Mouse (Mus musculus) heart, embryonic 11.5 days (tissue): ENCODE measurements at regions not wholly inside any gene's neighbourhood (a gene's known extent, or its start where the extent isn't known, plus 50 kb on each side); places are given as distances from the start of the nearest gene placed in this dataset.

Source experiments
- ATAC-seq: fragments of 200-750 bp; cut with Nextera tagmentation; replicated peaks from 2 replicates; pipeline ENCODE4 v1.8.0; 2017; ENCODE audit warnings: moderate library complexity; ENCODE audit not compliant: insufficient number of reproducible peaks, low FRiP score, low TSS enrichment
- H3K27ac ChIP-seq: fragments of 300-500 bp; sonication (generic); 2 replicates; pipeline ENCODE4 v1.5.1; 2014; ENCODE audit warnings: mild to moderate bottlenecking, low read depth, low read length
- H3K27me3 ChIP-seq: fragments of 300-500 bp; sonication (generic); 2 replicates; pipeline ENCODE4 v1.6.1; 2014; ENCODE audit warnings: mild to moderate bottlenecking, low read length, mixed read lengths; ENCODE audit not compliant: control insufficient read depth, insufficient read depth
- H3K36me3 ChIP-seq: fragments of 300-500 bp; sonication (generic); 2 replicates; pipeline ENCODE4 v1.6.1; 2014; ENCODE audit warnings: mild to moderate bottlenecking, low read length, moderate library complexity, mixed read lengths; ENCODE audit not compliant: control insufficient read depth, insufficient read depth
- H3K4me1 ChIP-seq: fragments of 300-500 bp; sonication (generic); 2 replicates; pipeline ENCODE4 v1.6.1; 2014; ENCODE audit warnings: low read length; ENCODE audit not compliant: control insufficient read depth, insufficient read depth
- H3K4me2 ChIP-seq: fragments of 300-500 bp; sonication (generic); 2 replicates; pipeline ENCODE4 v1.6.1; 2014; ENCODE audit warnings: mild to moderate bottlenecking, moderate library complexity
- H3K4me3 ChIP-seq: fragments of 300-500 bp; sonication (generic); 2 replicates; pipeline ENCODE4 v1.5.1; 2014; ENCODE audit warnings: low read depth, low read length
- H3K9ac ChIP-seq: fragments of 300-500 bp; sonication (generic); 2 replicates; pipeline ENCODE4 v1.6.1; 2014; ENCODE audit warnings: mild to moderate bottlenecking, low read depth, low read length, moderate library complexity
- H3K9me3 ChIP-seq: fragments of 300-500 bp; sonication (generic); replicated peaks from 2 replicates; pipeline ENCODE4 v1.6.1; 2016; ENCODE audit warnings: low read length; ENCODE audit not compliant: control insufficient read depth
- WGBS: fragments of 180-500 bp; shearing (Covaris S2); extraction: QIAGEN DNeasy Blood & Tissue Kit; methylation state at CpG from one replicate; pipeline ENCODE4 v1.1.7; 2014; ENCODE audit not compliant: insufficient replicate concordance; 5-methylcytosine and 5-hydroxymethylcytosine counted together

DNA sequence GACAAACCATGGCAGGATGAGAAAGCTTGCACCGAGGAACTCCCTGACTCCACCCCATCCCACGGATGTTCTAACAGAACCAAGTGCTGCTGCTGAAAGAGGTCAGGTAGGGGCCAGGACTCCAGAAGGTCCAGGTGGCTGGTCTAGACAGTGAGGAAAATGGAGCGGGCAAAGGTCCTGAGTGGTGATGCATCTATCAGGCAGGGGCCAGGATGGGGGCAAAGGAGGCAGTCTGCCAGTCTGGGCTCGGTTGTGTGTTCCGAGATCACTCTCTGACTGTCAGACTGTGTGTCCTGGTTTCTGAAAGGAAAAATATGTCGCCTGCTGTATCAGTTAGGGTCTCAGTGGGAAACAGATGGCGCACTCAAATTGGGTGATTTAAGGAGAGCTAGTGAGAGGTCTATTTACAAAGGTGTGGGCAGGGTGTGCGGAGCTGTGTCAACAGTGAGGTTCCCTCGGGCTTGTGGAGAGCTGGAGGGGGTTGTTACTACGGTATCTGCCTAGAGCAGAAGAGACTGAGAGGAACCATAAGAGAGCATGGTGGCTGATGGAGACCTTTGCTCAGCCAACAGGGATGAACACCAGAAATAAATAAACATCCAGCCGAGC lies 168.3 kb upstream of the Csf3r start:
- no peak for ATAC-seq
- no peaks in the 10 kb centered on the region for H3K9me3 ChIP-seq
- H3K4me1 ChIP-seq, result no peaks in the 10 kb centered on the region
- H3K27me3 ChIP-seq, result no peaks in the 10 kb centered on the region
- 33% methylated on average over 11 of the region's 11 CpGs for WGBS
- H3K36me3 ChIP-seq, result no peaks in the 10 kb centered on the region
- H3K27ac ChIP-seq, result no peak overlapping the region
- no peak overlapping the region for H3K4me2 ChIP-seq
- no peak overlapping the region for H3K9ac ChIP-seq
- H3K4me3 ChIP-seq, result no peak overlapping the region

DNA sequence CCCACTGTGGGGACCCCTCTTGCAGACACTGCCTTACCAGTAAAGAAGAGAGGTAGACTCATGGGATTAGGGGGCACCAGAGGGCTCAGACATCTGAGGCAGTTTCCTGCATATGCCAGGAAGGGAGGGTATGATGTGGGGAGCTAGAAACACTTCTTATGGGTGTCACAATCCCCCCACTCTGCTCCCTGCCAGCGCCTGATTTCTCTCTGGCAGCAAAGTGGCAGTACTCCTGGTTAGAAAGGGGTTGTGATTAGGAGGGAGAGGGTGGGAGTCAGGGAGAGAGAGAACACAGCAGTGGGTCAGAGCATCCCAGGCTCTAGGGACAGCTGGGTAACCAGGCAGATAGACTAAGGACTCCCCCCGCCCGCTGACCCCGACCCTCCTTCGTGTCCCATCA lies 167.6 kb upstream of the Csf3r start:
- Histone ChIP-seq H3K9me3 (no peaks in the 10 kb centered on the region), H3K4me3 (no peak overlapping the region), H3K36me3 (no peaks in the 10 kb centered on the region), H3K4me1 (no peaks in the 10 kb centered on the region), H3K27me3 (no peaks in the 10 kb centered on the region), H3K4me2 (no peak overlapping the region), H3K27ac (no peak overlapping the region), H3K9ac (no peak overlapping the region)
- WGBS, result 67% methylated on average over 5 of the region's 5 CpGs
- no peak for ATAC-seq

DNA sequence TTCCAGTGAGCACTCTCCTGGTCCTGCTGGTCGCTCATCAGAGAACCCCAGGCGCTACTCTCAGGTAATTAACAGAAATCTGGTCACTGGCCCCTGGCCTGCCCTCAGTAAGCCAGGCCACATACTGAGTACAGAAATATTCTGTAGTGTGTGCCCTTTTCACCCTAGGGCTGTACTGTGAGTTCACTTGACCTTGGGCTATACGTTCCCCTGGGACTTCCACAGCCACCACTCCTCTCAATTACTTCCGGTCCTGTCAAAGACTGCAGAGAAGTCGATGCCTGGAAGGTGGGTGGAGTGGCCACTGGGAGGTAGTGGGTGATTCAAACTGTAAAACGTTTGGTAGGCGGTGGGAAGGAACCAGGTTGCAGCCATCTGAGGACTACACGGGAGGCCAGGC lies 159.3 kb upstream of the Csf3r start:
- WGBS, result 14% methylated on average over 8 of the region's 8 CpGs
- Histone ChIP-seq H3K4me3 (no peak overlapping the region), H3K9ac (no peak overlapping the region), H3K4me2 (no peak overlapping the region), H3K27me3 (no peaks in the 10 kb centered on the region), H3K36me3 (no peaks in the 10 kb centered on the region), H3K4me1 (no peaks in the 10 kb centered on the region), H3K27ac (no peak overlapping the region), H3K9me3 (no peaks in the 10 kb centered on the region)
- ATAC-seq, result no peak; the same call in 1 of the 2 replicates

DNA sequence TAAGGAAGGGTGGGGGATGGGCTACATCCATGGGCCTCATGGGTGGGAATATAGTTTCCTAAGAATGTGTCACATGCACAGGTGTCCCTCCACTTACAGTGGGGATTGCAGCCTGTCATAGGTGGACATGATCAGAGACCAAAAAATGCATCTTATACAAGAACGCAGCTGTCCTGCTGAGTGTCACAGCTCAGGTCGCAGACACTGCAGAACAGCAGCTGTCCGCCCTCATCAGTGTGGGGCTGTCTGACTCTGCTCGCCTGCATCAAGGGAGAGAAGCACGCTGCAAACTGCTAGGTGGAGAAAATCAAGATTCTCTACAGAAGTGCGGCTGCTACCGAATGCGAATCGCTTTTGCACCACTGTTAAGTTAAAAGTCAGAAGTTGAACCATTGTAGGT lies 158.6 kb upstream of the Csf3r start:
- no peak overlapping the region for H3K27ac ChIP-seq
- no peaks in the 10 kb centered on the region for H3K4me1 ChIP-seq
- no peak overlapping the region for H3K9ac ChIP-seq
- H3K4me3 ChIP-seq, result no peak overlapping the region
- H3K4me2 ChIP-seq, result no peak overlapping the region
- H3K9me3 ChIP-seq, result no peaks in the 10 kb centered on the region
- no peaks in the 10 kb centered on the region for H3K36me3 ChIP-seq
- H3K27me3 ChIP-seq, result no peaks in the 10 kb centered on the region
- WGBS, result 66% methylated on average over 9 of the region's 9 CpGs
- ATAC-seq, result no peak

DNA sequence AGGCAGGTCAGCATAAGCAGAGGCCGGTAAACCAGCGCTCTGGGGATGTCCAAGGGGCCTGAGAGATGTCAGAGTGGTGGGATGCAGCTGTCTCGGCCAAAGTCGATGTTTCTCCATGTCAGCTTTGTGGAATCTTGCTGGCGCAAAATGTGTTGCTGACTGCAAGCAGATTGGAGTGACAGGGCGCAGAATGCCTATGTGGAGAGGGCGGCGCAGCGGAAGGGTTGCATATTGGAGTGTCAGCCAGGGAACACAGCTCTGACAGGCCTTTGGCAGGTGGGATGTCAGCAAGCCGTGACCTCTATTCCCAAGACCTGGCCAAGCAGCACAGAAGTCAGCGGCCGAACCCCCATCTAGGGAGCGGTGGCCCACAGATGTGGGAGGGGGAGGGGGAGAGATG lies 153.1 kb upstream of the Csf3r start:
- Histone ChIP-seq H3K4me2 (no peak overlapping the region), H3K27me3 (no peaks in the 10 kb centered on the region), H3K36me3 (no peaks in the 10 kb centered on the region), H3K4me1 (no peaks in the 10 kb centered on the region), H3K27ac (no peak overlapping the region), H3K4me3 (no peak overlapping the region), H3K9ac (no peak overlapping the region), H3K9me3 (no peaks in the 10 kb centered on the region)
- WGBS, result 66% methylated on average over 13 of the region's 13 CpGs
- ATAC-seq, result no peak

- no peak overlapping the region for H3K4me2 ChIP-seq
- peaks cover 6% of the 10 kb centered on the region; the same call in 1 of the 2 replicates for H3K4me1 ChIP-seq
- no peak overlapping the region for H3K27ac ChIP-seq
- no peaks in the 10 kb centered on the region for H3K36me3 ChIP-seq
- H3K27me3 ChIP-seq, result no peaks in the 10 kb centered on the region
- H3K4me3 ChIP-seq, result no peak overlapping the region
- WGBS, result 71% methylated on average over 6 of the region's 6 CpGs
- ATAC-seq, result no peak
- no peak overlapping the region for H3K9ac ChIP-seq
- no peaks in the 10 kb centered on the region for H3K9me3 ChIP-seq
Observed at GRCm38 (mm10) chr4:125880028-125880427, 144.3 kb upstream of the Csf3r start.

DNA sequence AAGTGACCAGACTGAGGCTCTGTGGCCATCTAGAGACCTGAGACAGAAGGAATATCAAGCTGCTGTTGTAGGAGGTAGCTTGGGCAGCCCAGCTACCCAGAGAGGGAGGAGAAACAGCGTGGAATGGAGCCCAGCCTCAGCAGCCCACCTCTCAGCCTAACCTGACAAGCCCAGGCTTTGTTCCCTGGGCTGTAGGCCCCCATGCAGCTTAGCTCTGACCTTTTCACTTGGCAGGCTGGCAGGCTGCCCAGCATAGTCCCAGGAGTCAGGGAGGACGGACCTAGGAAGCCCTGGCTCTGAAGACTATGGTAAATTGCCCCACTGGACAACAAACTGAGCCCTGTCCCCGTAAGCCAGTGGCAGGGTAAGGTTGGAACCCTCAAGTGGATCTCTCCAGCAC lies 141.8 kb upstream of the Csf3r start:
- Histone ChIP-seq H3K4me2 (no peak overlapping the region), H3K4me3 (no peak overlapping the region), H3K9me3 (no peaks in the 10 kb centered on the region), H3K4me1 (peaks cover 6% of the 10 kb centered on the region; the same call in 1 of the 2 replicates), H3K36me3 (no peaks in the 10 kb centered on the region), H3K27me3 (no peaks in the 10 kb centered on the region), H3K9ac (no peak overlapping the region), H3K27ac (no peak overlapping the region; the same call in 1 of the 2 replicates)
- 44% methylated on average over 3 of the region's 3 CpGs for WGBS
- no peak for ATAC-seq

DNA sequence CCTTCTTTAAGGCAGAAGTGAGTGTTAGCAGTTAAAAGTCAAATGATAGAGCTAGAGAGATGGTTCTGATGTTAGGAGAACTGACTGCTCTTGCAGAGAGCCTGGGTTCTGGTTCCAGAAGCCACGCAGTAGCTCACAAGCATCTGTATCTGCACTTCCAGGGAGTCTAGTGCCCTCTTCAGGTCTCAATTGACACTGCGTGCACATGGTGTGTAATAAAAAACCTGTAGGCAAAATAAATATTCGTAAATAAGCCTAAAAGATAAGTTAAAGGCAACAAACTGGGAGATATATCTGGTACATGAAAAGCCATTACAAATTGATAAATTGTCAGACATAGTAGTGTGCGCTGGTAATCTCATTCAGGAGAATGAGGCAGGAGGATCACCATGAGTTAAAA lies 133.8 kb upstream of the Csf3r start:
- no peak overlapping the region for H3K4me3 ChIP-seq
- H3K9ac ChIP-seq, result no peak overlapping the region
- H3K4me1 ChIP-seq, result 0 out of 2 replicates have a peak, but pooled peaks cover 4% of the 10 kb centered on the region
- ATAC-seq, result no peak
- no peaks in the 10 kb centered on the region for H3K27me3 ChIP-seq
- H3K4me2 ChIP-seq, result no peak overlapping the region
- 53% methylated on average over 4 of the region's 4 CpGs for WGBS
- H3K36me3 ChIP-seq, result no peaks in the 10 kb centered on the region
- no peak overlapping the region for H3K27ac ChIP-seq
- H3K9me3 ChIP-seq, result no peaks in the 10 kb centered on the region

- Histone ChIP-seq H3K4me1 (0 out of 2 replicates have a peak, but pooled peaks cover 4% of the 10 kb centered on the region), H3K4me3 (no peak overlapping the region), H3K9ac (no peak overlapping the region), H3K4me2 (no peak overlapping the region), H3K27ac (no peak overlapping the region), H3K27me3 (no peaks in the 10 kb centered on the region), H3K9me3 (no peaks in the 10 kb centered on the region), H3K36me3 (no peaks in the 10 kb centered on the region)
- WGBS, result 67% methylated on average over 6 of the region's 6 CpGs
- ATAC-seq, result no peak
Observed at GRCm38 (mm10) chr4:125893139-125893538, 131.2 kb upstream of the Csf3r start.
